Mouse (Mus musculus) testis, adult 2 months (tissue): ENCODE measurements around the gene 1700001C19Rik. TPM values are rescaled to one million over a fixed set of nuclear protein-coding genes. Genes with fewer than 3 reads are reported as not detected.
A peak's percentile ranks its signal among the peaks of the same experiment; 100 is the strongest.

Source experiments
- H3K27ac ChIP-seq: fragments of 200-500 bp; 2 replicates; pipeline ENCODE4 v1.5.1; 2012; ENCODE audit warnings: low read depth, low read length; ENCODE audit not compliant: control insufficient read depth, insufficient read depth
- H3K27me3 ChIP-seq: fragments of 200-500 bp; 2 replicates; pipeline ENCODE4 v1.6.1; 2012; ENCODE audit warnings: mild to moderate bottlenecking, low read length, moderate library complexity; ENCODE audit not compliant: control insufficient read depth, insufficient read depth
- H3K36me3 ChIP-seq: fragments of 200-500 bp; 2 replicates; pipeline ENCODE4 v1.6.1; 2012; ENCODE audit warnings: mild to moderate bottlenecking, low read length; ENCODE audit not compliant: control insufficient read depth, insufficient read depth
- H3K4me1 ChIP-seq: fragments of 200-500 bp; 2 replicates; pipeline ENCODE4 v1.6.1; 2012; ENCODE audit warnings: low read length; ENCODE audit not compliant: control insufficient read depth, insufficient read depth
- H3K4me3 ChIP-seq: fragments of 200-500 bp; 2 replicates; pipeline ENCODE4 v1.5.1; 2012; ENCODE audit warnings: low read depth, mild to moderate bottlenecking, low read length, moderate library complexity, mixed read lengths; ENCODE audit not compliant: control insufficient read depth
- CTCF ChIP-seq: fragments of 200-500 bp; IDR thresholded peaks from 2 replicates; pipeline ENCODE4 v1.5.1; 2012; ENCODE audit warnings: low read depth, mild to moderate bottlenecking, inconsistent platforms, low read length, moderate library complexity; ENCODE audit not compliant: control insufficient read depth, insufficient read depth, insufficient replicate concordance
- POLR2A ChIP-seq: fragments of 200-500 bp; IDR thresholded peaks from 2 replicates; pipeline ENCODE4 v1.6.1; 2012; ENCODE audit warnings: low read depth, mild to moderate bottlenecking, inconsistent platforms, low read length, moderate library complexity; ENCODE audit not compliant: control insufficient read depth
- polyA plus RNA-seq: library from polyadenylated mRNA; depleted of rRNA; stranded (reverse); fragments of >200 nt; gene quantifications from 2 replicates; pipeline ENCODE4 v1.2.3, GENCODE M21; 2012

Gene 1700001C19Rik
- polyA plus RNA-seq, 1 experiment = 576 TPM

- H3K27ac ChIP-seq = no peak overlapping the region
- no peak overlapping the region for H3K4me3 ChIP-seq
- no peaks in the 10 kb centered on the region for H3K36me3 ChIP-seq
- no peak for TF ChIP-seq POLR2A
- TF ChIP-seq CTCF = no peak
- H3K4me1 ChIP-seq = no peaks in the 10 kb centered on the region; the same call in 1 of the 2 replicates
- H3K27me3 ChIP-seq = no peaks in the 10 kb centered on the region
These were observed 24.5 kb upstream of the 1700001C19Rik start for GRCm38 (mm10) chr17:47461688-47462087.

- no peaks in the 10 kb centered on the region for H3K36me3 ChIP-seq
- H3K27me3 ChIP-seq = no peaks in the 10 kb centered on the region
- H3K4me3 ChIP-seq = no peak overlapping the region
- no peak for TF ChIP-seq POLR2A
- TF ChIP-seq CTCF = no peak
- H3K4me1 ChIP-seq = no peaks in the 10 kb centered on the region; the same call in 1 of the 2 replicates
- H3K27ac ChIP-seq = no peak overlapping the region; the same call in 1 of the 2 replicates
These were observed 22.3 kb upstream of the 1700001C19Rik start for GRCm38 (mm10) chr17:47459341-47459919.

DNA sequence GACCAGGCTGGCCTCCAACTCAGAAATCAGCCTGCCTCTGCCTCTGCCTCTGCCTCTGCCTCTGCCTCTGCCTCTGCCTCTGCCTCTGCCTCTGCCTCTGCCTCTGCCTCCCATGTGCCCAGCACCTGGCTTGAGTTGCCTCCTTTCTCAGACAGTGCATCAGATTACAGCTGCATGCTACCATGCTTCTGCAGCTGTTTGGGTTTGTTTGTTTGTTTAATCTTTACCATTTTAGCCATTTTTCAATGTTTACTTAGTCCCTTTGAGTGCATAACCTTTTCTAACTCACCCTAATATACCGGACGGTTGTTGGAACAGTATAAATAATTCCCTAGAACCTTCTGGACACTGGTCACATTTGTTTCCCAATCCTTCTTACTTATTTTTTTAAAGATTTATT lies 21.8 kb upstream of the 1700001C19Rik start:
- H3K27ac ChIP-seq = no peak overlapping the region
- H3K4me1 ChIP-seq = no peaks in the 10 kb centered on the region; the same call in 1 of the 2 replicates
- H3K27me3 ChIP-seq = no peaks in the 10 kb centered on the region
- no peaks in the 10 kb centered on the region for H3K36me3 ChIP-seq
- H3K4me3 ChIP-seq = no peak overlapping the region
- TF ChIP-seq POLR2A (no peak), CTCF (no peak)

GRCm38 (mm10) chr17:47458310-47458709 lies 21.1 kb upstream of the 1700001C19Rik start:
- TF ChIP-seq POLR2A (no peak), CTCF (no peak)
- Histone ChIP-seq H3K27ac (no peak overlapping the region), H3K36me3 (no peaks in the 10 kb centered on the region), H3K27me3 (no peaks in the 10 kb centered on the region), H3K4me1 (no peaks in the 10 kb centered on the region; the same call in 1 of the 2 replicates), H3K4me3 (no peak overlapping the region)

GRCm38 (mm10) chr17:47454675-47455074 lies 17.5 kb upstream of the 1700001C19Rik start:
- no peaks in the 10 kb centered on the region for H3K27me3 ChIP-seq
- no peaks in the 10 kb centered on the region for H3K4me1 ChIP-seq
- H3K36me3 ChIP-seq = no peaks in the 10 kb centered on the region
- no peak overlapping the region for H3K4me3 ChIP-seq
- TF ChIP-seq POLR2A = no peak
- no peak for TF ChIP-seq CTCF
- H3K27ac ChIP-seq = no peak overlapping the region

DNA sequence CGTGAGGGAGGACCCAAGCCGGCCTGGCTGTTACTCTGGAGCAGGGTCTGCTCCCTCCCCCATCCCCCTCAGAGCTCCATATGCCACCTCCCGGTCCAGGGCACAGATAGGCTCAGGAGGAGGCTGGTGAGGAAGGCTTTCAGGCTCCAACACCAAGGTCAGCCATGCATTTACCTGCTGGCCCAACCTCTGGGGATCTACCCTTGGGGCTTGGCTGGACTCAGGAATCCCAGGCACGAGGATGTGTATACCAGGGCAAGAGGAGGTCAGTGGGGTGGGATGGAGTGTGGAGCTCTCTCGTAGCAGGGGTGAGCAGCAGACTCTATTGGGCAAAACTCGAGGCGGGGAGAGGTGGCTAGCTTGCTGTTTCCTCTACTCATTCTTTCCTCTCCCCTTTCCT lies 15.7 kb upstream of the 1700001C19Rik start:
- no peak for TF ChIP-seq POLR2A
- TF ChIP-seq CTCF = no peak
- H3K36me3 ChIP-seq = no peaks in the 10 kb centered on the region
- no peaks in the 10 kb centered on the region for H3K27me3 ChIP-seq
- no peak overlapping the region for H3K4me3 ChIP-seq
- H3K27ac ChIP-seq = no peak overlapping the region
- H3K4me1 ChIP-seq = no peaks in the 10 kb centered on the region

GRCm38 (mm10) chr17:47450880-47451565 lies 13.8 kb upstream of the 1700001C19Rik start:
- Histone ChIP-seq H3K27me3 (no peaks in the 10 kb centered on the region), H3K4me1 (no peaks in the 10 kb centered on the region; the same call in 1 of the 2 replicates), H3K4me3 (no peak overlapping the region), H3K27ac (0 out of 2 replicates have a peak overlapping the region, but pooled peaks have one; percentile 3), H3K36me3 (no peaks in the 10 kb centered on the region)
- no peak for TF ChIP-seq POLR2A
- TF ChIP-seq CTCF = no peak

- TF ChIP-seq CTCF (no peak), POLR2A (no peak)
- H3K27ac ChIP-seq = no peak overlapping the region
- no peaks in the 10 kb centered on the region for H3K27me3 ChIP-seq
- H3K36me3 ChIP-seq = no peaks in the 10 kb centered on the region
- H3K4me3 ChIP-seq = no peak overlapping the region
- no peaks in the 10 kb centered on the region; the same call in 1 of the 2 replicates for H3K4me1 ChIP-seq
These were observed 13.1 kb upstream of the 1700001C19Rik start for GRCm38 (mm10) chr17:47450239-47450638.
